Mouse (Mus musculus) midbrain, embryonic 13.5 days (tissue): ENCODE results near the gene Shisa6. TPM values are rescaled to one million over a fixed set of nuclear protein-coding genes. Genes with fewer than 3 reads are reported as not detected.

Source experiments
- ATAC-seq: fragments of 200-750 bp; cut with Nextera tagmentation; 2 replicates; pipeline ENCODE4 v1.8.0; 2017; ENCODE audit warnings: mild to moderate bottlenecking, moderate TSS enrichment, moderate library complexity
- H3K27ac ChIP-seq: fragments of 300-500 bp; sonication (generic); 2 replicates; pipeline ENCODE4 v1.5.1; 2015; ENCODE audit warnings: inconsistent platforms, mild to moderate bottlenecking, moderate library complexity
- H3K27me3 ChIP-seq: fragments of 300-500 bp; sonication (generic); 2 replicates; pipeline ENCODE4 v1.6.1; 2015; ENCODE audit warnings: mild to moderate bottlenecking, inconsistent platforms
- H3K36me3 ChIP-seq: fragments of 300-500 bp; sonication (generic); 2 replicates; pipeline ENCODE4 v1.6.1; 2015; ENCODE audit warnings: mild to moderate bottlenecking, inconsistent platforms
- H3K4me1 ChIP-seq: fragments of 300-500 bp; sonication (generic); replicated peaks from 2 replicates; pipeline ENCODE4 v1.6.1; 2015; ENCODE audit warnings: inconsistent platforms
- H3K4me2 ChIP-seq: fragments of 300-500 bp; sonication (generic); replicated peaks from 2 replicates; pipeline ENCODE4 v1.6.1; 2015; ENCODE audit warnings: moderate library complexity, mild to moderate bottlenecking, inconsistent platforms
- H3K4me3 ChIP-seq: fragments of 300-500 bp; sonication (generic); replicated peaks from 2 replicates; pipeline ENCODE4 v1.5.1; 2015; ENCODE audit warnings: mild to moderate bottlenecking, inconsistent platforms
- H3K9ac ChIP-seq: fragments of 300-500 bp; sonication (generic); replicated peaks from 2 replicates; pipeline ENCODE4 v1.6.1; 2015; ENCODE audit warnings: mild to moderate bottlenecking, inconsistent platforms
- H3K9me3 ChIP-seq: fragments of 300-500 bp; sonication (generic); 2 replicates; pipeline ENCODE4 v1.6.1; 2016; ENCODE audit warnings: mild to moderate bottlenecking, inconsistent platforms
- WGBS: fragments of 180-500 bp; shearing (Covaris S2); methylation state at CpG from one replicate; pipeline ENCODE4 v1.1.7; 2015; 5-methylcytosine and 5-hydroxymethylcytosine counted together
- polyA plus RNA-seq: library from polyadenylated mRNA; unstranded; fragments of >200 nt; fragmentation: Nextera tagmentation; extraction: Ambion mirVana; gene quantifications from 2 replicates; pipeline ENCODE4 v1.2.1, GENCODE M21; 2015

Gene Shisa6
- polyA plus RNA-seq, 1 experiment from 2014 or later = 0.93 TPM

- Histone ChIP-seq H3K9ac (no peak overlapping the region), H3K9me3 (no peaks in the 10 kb centered on the region), H3K27me3 (no peaks in the 10 kb centered on the region), H3K27ac (no peak overlapping the region), H3K36me3 (no peaks in the 10 kb centered on the region), H3K4me2 (no peak overlapping the region), H3K4me3 (no peak overlapping the region), H3K4me1 (peaks cover 10% of the 10 kb centered on the region)
- WGBS = 89% methylated on average over 2 of the region's 2 CpGs
- ATAC-seq = no peak
Measured at GRCm38 (mm10) chr11:66274707-66275081, 251.1 kb downstream of the Shisa6 start.

- Histone ChIP-seq H3K36me3 (no peaks in the 10 kb centered on the region), H3K9ac (no peak overlapping the region), H3K4me1 (peaks cover 10% of the 10 kb centered on the region), H3K9me3 (no peaks in the 10 kb centered on the region), H3K27me3 (no peaks in the 10 kb centered on the region), H3K27ac (peak overlapping the region; percentile 25; the same call in 1 of the 2 replicates), H3K4me2 (no peak overlapping the region), H3K4me3 (no peak overlapping the region)
- ATAC-seq = no peak
- 64% methylated on average over 8 of the region's 8 CpGs for WGBS
Measured at GRCm38 (mm10) chr11:66273904-66274706, 251.7 kb downstream of the Shisa6 start.

GRCm38 (mm10) chr11:66267029-66267428 lies 258.7 kb downstream of the Shisa6 start:
- H3K36me3 ChIP-seq = no peaks in the 10 kb centered on the region
- no peak overlapping the region for H3K4me3 ChIP-seq
- no peaks in the 10 kb centered on the region for H3K9me3 ChIP-seq
- ATAC-seq = no peak
- 19% methylated on average over 3 of the region's 3 CpGs for WGBS
- H3K9ac ChIP-seq = no peak overlapping the region
- no peak overlapping the region for H3K4me2 ChIP-seq
- H3K4me1 ChIP-seq = no peaks in the 10 kb centered on the region
- no peaks in the 10 kb centered on the region for H3K27me3 ChIP-seq
- no peak overlapping the region for H3K27ac ChIP-seq

- Histone ChIP-seq H3K36me3 (no peaks in the 10 kb centered on the region), H3K4me2 (no peak overlapping the region), H3K27me3 (no peaks in the 10 kb centered on the region), H3K9ac (no peak overlapping the region), H3K27ac (no peak overlapping the region), H3K4me3 (no peak overlapping the region), H3K4me1 (no peaks in the 10 kb centered on the region), H3K9me3 (no peaks in the 10 kb centered on the region)
- WGBS = 69% methylated on average over 1 of the region's 1 CpGs
- ATAC-seq = no peak
Measured at GRCm38 (mm10) chr11:66265336-66265990, 260.3 kb downstream of the Shisa6 start.

GRCm38 (mm10) chr11:66260205-66260604 lies 265.6 kb downstream of the Shisa6 start:
- H3K4me3 ChIP-seq = no peak overlapping the region
- H3K27ac ChIP-seq = no peak overlapping the region
- H3K36me3 ChIP-seq = no peaks in the 10 kb centered on the region
- H3K9ac ChIP-seq = no peak overlapping the region
- no peaks in the 10 kb centered on the region for H3K4me1 ChIP-seq
- no peaks in the 10 kb centered on the region for H3K9me3 ChIP-seq
- 87% methylated on average over 2 of the region's 2 CpGs for WGBS
- H3K27me3 ChIP-seq = no peaks in the 10 kb centered on the region
- no peak for ATAC-seq
- no peak overlapping the region for H3K4me2 ChIP-seq

GRCm38 (mm10) chr11:66258851-66259250 lies 266.9 kb downstream of the Shisa6 start:
- Histone ChIP-seq H3K4me2 (no peak overlapping the region), H3K4me3 (no peak overlapping the region), H3K27ac (no peak overlapping the region), H3K9ac (no peak overlapping the region), H3K9me3 (no peaks in the 10 kb centered on the region), H3K4me1 (no peaks in the 10 kb centered on the region), H3K27me3 (no peaks in the 10 kb centered on the region), H3K36me3 (no peaks in the 10 kb centered on the region)
- ATAC-seq = no peak
- 24% methylated on average over 3 of the region's 3 CpGs for WGBS

GRCm38 (mm10) chr11:66247115-66247514 lies 278.6 kb downstream of the Shisa6 start:
- no peaks in the 10 kb centered on the region for H3K4me1 ChIP-seq
- WGBS = 75% methylated on average over 5 of the region's 5 CpGs
- H3K36me3 ChIP-seq = no peaks in the 10 kb centered on the region
- H3K4me2 ChIP-seq = no peak overlapping the region
- no peak overlapping the region for H3K27ac ChIP-seq
- no peak overlapping the region for H3K9ac ChIP-seq
- no peak overlapping the region for H3K4me3 ChIP-seq
- ATAC-seq = no peak
- no peaks in the 10 kb centered on the region for H3K9me3 ChIP-seq
- no peaks in the 10 kb centered on the region for H3K27me3 ChIP-seq

GRCm38 (mm10) chr11:66236557-66236956 lies 289.2 kb downstream of the Shisa6 start:
- WGBS = 68% methylated on average over 2 of the region's 2 CpGs
- ATAC-seq = no peak
- Histone ChIP-seq H3K27me3 (no peaks in the 10 kb centered on the region), H3K4me2 (no peak overlapping the region), H3K27ac (no peak overlapping the region), H3K9me3 (no peaks in the 10 kb centered on the region), H3K36me3 (no peaks in the 10 kb centered on the region), H3K9ac (no peak overlapping the region), H3K4me3 (no peak overlapping the region), H3K4me1 (no peaks in the 10 kb centered on the region)

- Histone ChIP-seq H3K4me1 (no peaks in the 10 kb centered on the region), H3K9me3 (no peaks in the 10 kb centered on the region), H3K27ac (no peak overlapping the region), H3K27me3 (no peaks in the 10 kb centered on the region), H3K4me3 (no peak overlapping the region), H3K36me3 (no peaks in the 10 kb centered on the region), H3K9ac (no peak overlapping the region), H3K4me2 (no peak overlapping the region)
- ATAC-seq = no peak
- WGBS = 69% methylated on average over 1 of the region's 1 CpGs
Measured at GRCm38 (mm10) chr11:66232891-66233290, 292.9 kb downstream of the Shisa6 start.

- Histone ChIP-seq H3K27me3 (no peaks in the 10 kb centered on the region), H3K9me3 (no peaks in the 10 kb centered on the region), H3K4me3 (no peak overlapping the region), H3K4me1 (no peaks in the 10 kb centered on the region), H3K27ac (no peak overlapping the region), H3K9ac (no peak overlapping the region), H3K36me3 (no peaks in the 10 kb centered on the region), H3K4me2 (no peak overlapping the region)
- WGBS = 81% methylated on average over 1 of the region's 1 CpGs
- ATAC-seq = no peak
Measured at GRCm38 (mm10) chr11:66222133-66222532, 303.6 kb downstream of the Shisa6 start.

GRCm38 (mm10) chr11:66218469-66218868 lies 307.3 kb downstream of the Shisa6 start:
- Histone ChIP-seq H3K9me3 (no peaks in the 10 kb centered on the region), H3K4me1 (no peaks in the 10 kb centered on the region), H3K4me2 (no peak overlapping the region), H3K27ac (no peak overlapping the region), H3K36me3 (no peaks in the 10 kb centered on the region), H3K27me3 (no peaks in the 10 kb centered on the region), H3K9ac (no peak overlapping the region), H3K4me3 (no peak overlapping the region)
- 80% methylated on average over 3 of the region's 3 CpGs for WGBS
- no peak for ATAC-seq

GRCm38 (mm10) chr11:66188627-66189287 lies 337.0 kb downstream of the Shisa6 start:
- no peak for ATAC-seq
- Histone ChIP-seq H3K27ac (no peak overlapping the region), H3K4me2 (no peak overlapping the region), H3K9ac (no peak overlapping the region), H3K9me3 (0 out of 2 replicates have a peak, but pooled peaks cover 3% of the 10 kb centered on the region), H3K36me3 (no peaks in the 10 kb centered on the region), H3K4me1 (no peaks in the 10 kb centered on the region), H3K27me3 (no peaks in the 10 kb centered on the region), H3K4me3 (no peak overlapping the region)
- WGBS = 91% methylated on average over 3 of the region's 3 CpGs
